Mouse (Mus musculus) urinary bladder, postnatal 0 days (tissue): Measurements from ENCODE around the gene Tsen34. TPM values are rescaled to one million over a fixed set of nuclear protein-coding genes. Genes with fewer than 3 reads are reported as not detected.

Experiments used
- microRNA-seq: library from miRNA; unstranded; fragments of <30 nt; microRNA quantifications from one replicate; pipeline ENCODE4, GENCODE M21; 2016
- polyA plus RNA-seq: library from polyadenylated mRNA; unstranded; fragments of >200 nt; fragmentation: Nextera tagmentation; extraction: Ambion mirVana; gene quantifications from 2 replicates; pipeline ENCODE4 v1.2.1, GENCODE M21; 2015

Gene Tsen34
- polyA plus RNA-seq = 159 and 166 TPM in 2 replicates

DNA sequence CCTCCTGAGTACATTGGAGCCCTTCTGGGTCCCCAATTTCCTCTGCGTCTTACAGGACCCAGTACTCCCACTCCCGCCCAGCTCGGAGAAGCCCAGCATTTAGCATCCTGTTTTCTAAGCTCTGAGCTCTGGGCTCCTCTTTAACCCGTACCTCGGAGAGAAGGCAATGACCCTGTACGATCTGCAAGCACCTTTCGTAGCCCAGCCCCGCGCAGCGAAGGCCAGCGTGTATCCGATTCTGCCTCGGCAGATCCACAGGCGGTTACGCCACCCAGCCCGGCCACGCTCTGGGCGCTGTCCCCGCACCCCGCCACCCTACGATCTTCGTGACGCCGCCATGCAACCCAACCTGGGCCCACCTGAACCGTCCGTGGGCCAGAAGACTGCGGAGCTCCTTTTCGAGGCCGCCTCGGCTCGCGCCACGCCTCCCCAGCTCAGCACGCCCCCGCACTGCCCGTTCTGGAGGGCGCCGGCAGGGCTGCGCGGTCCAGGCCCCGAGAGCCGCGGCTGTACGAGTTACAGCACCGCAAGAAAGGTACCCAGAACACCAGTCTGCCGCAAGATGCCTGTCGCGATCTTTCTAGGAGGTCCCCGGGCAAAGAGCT is at the start of gene Tsen34:
TSS of gene Tsen34 (plus strand) at position 482 of the 605 bp plus-strand sequence.

DNA sequence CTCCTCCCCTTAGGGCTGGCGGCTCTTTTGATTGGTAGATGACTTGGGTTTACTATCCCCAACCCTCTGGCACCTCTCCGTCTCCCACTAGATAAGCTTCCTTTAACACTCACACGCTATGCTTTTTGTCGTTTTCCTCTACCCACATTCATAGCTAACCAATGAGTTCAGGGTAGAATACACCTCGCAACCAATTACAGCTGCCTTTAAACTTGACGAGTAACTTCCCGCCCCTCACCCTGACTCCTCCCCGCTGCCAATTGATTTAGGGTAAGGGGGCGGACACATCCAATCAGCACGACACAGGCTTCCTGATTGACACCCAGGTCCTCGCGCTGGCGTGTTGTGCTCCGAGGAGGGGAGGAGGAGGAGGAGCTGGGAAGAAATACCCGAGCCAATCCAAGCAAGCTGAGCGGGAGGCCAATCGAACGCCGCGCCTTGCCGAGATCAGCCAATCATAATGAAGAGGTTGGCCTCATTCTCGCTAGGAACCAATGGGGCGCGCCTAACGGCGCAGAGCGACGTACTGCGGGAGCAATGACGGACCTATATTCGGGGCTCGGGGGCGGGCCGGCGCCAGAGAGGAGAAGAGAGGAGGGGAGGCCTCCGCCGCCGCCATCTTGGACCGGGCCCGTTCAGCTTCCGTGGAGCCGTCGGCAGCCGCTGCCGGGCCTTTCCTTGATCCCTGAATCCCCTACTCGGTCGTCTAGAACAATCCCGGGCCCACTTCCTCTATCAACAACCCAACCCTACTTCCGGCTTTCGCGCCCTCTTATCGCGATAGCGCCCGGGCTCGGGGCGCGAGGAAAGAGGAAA is 47.8 kb upstream of the Tsen34 start, which contains the start of gene Cnot3:
TSS of gene Cnot3 (plus strand) at position 597 of the 816 bp plus-strand sequence.

DNA sequence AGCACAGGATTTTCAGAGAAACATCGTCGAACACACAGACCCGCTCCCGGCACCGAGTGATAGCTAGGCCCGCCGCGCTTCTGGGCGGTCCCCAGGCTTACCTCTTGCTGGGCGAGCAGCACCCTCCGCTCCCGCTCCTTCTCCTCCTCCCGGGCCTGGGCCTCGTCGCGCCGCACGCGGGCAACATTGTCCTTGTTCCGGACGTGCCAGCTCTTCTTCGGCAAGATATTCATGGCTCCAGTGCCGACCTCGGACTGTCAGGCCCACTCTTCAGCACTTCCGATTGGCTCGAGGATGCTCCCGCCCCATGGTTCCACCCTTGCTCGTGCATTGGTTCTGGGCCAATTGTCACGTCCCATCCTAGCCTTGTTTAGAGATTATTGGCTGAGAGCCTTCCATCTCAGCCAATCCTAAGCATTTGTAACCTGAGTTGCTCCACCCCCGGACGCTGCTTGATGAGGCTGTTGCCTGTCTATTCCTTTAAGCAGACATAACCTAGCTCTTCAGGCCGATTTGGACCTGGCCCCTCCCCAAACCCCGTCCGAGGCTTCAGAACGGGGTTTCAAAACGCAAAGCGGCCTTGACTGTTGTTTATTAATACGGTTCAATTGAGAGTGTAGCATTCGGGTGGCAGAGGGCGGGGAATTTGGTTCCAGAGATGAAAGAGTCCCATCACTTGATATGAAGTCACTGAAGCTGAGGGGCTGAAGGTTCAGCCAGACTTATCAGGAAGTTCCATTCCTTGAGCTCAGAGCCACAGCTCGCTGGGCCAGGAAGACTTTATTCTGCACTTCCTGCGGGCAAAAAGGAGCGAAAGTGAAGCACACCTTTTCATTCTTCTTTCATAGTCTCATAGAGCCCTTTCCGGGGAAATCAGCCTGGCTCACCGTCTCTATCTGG is 27.2 kb upstream of the Tsen34 start, which contains the start of gene Leng1:
TSS of gene Leng1 (minus strand) at position 626 of the 900 bp plus-strand sequence.

DNA sequence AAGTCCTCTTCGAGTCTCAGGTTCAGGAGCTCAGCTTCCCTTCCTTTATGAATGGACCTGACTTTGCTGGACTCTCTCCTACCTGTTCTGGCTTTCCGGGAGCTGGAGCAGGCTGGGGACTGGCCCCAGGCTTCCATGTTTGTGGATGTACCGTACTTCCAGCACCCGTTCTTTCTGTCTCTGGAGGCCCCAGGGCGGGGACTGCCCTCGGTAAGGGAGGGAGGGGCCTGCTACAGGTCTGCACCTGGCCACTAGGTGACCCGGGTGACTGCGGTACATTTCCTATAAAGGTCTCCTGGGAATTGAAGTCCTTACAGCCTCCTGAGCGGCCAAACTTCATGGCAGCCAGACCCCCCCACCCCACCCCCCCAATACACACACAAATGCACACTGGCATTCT is 15.3 kb upstream of the Tsen34 start, which contains the start of gene Tmc4:
TSS of gene Tmc4 (minus strand) at position 212 of the 400 bp plus-strand sequence.

DNA sequence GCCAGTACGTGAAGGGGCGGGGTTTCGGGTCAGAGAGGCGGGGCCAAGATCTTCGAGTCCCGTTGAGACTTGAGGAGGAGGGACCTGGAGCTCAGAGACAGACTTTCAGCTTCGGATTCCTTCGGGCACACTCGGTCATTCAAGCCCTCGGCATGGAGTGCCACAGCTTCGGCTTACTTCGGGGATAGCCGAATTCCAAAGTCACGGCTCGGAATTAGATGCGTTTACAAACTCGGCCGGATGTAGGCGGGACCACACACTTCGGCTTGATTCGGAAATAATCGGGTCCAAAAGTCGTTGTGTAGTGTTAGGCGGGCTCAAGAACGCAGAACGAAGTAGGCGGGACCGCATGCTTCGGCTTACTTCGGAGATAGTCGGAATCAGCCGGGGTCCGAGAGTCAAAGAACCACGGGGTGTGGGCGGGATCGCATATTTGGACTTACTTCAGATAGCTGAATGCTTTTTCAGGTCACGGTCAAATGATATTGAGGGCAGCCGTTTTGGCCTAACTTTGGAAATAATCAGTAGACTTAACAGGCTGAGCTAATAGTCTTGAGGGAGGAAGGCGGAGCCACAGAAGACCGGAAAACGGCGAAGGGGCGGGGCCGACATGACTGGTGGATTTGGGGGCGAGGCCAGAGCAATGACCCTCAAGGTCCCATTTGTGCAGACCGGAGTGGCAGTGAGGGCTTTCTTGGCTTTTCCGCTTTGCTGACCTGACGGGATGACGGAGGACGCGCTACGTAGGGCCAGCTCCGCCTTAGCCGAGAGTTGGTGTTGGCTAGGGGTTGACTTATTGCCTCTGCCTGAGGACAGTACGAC is 535 bp downstream of the Tsen34 start, which contains the start of gene Mboat7:
TSS of gene Mboat7 (minus strand) at position 537 of the 822 bp plus-strand sequence.

DNA sequence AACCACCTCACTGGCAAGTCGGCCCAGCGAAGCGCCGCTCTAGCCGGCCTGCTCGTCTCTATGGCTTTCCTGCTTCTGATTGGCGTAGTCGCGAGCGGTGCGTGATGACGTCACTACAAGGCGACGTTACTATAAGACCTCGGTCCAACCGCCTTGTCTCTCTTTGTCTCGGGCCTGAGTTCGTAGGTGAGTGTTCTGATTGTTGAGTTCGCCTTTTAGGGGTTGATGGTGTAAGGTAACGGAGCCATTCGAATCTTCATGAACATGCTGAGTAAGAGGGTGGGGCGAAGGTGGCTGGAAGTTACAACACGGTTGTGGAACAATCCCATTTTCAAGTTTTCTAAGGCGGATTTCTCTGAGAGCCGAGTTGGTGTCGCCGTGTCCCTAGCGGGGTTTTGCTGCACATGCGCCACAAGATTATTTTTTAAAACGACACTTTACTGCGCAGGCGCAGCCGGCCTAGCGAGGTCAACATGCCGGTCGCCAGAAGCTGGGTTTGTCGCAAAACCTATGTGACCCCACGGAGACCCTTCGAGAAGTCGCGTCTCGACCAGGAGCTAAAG is 11.3 kb downstream of the Tsen34 start, which contains the start of gene Rps9:
TSS of gene Rps9 (plus strand) at position 115 of the 563 bp plus-strand sequence.

DNA sequence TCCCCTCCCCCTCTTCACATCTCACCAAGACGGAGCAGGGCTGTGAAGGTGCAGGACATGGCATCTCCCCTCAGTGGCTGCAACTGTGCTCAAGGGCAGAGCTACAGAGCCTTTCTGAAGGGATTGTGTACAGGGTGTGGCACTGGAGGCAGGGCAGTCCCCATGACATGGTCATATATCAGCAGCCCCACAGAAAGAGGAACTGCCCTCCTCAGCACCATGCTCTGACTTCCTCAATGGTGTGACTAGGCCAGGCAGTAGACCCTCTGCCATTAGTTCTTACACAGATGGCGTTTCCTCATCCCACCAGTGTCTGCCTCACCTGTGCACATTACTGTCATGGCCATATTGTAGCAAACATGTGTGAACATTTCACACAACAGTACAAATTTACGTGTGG is 27.6 kb downstream of the Tsen34 start, which contains the start of gene Pirb:
TSS of gene Pirb (minus strand) at position 124 of the 400 bp plus-strand sequence.

Small RNA genes lying within 50 kb of the gene (microRNA-seq; reads per million reads assigned to microRNA genes)
- 3.4 reads per million, percentile 3 among the genes with 10 or more reads in this experiment for gene Mir3572

Other genes with a start within 250 kb of the Tsen34 start
- 0.13 and 0.40 TPM in 2 replicates for gene Tarm1, start 190.2 kb upstream of the Tsen34 start, polyA plus RNA-seq
- not detected in 2 replicates for gene Oscar, start 76.7 kb upstream of the Tsen34 start, polyA plus RNA-seq
- 504 and 592 TPM in 2 replicates for gene Ndufa3, start 75.5 kb upstream of the Tsen34 start, polyA plus RNA-seq
- gene Tfpt, start 62.9 kb upstream of the Tsen34 start, polyA plus RNA-seq = 11.3 and 12.6 TPM in 2 replicates
- gene Prpf31, start 62.9 kb upstream of the Tsen34 start, polyA plus RNA-seq = 43.3 and 43.9 TPM in 2 replicates
- gene Cnot3, start 47.6 kb upstream of the Tsen34 start, polyA plus RNA-seq = 22.0 and 22.5 TPM in 2 replicates
- gene Leng1, start 27.0 kb upstream of the Tsen34 start, polyA plus RNA-seq = 14.5 and 16.8 TPM in 2 replicates
- 43.7 and 43.8 TPM in 2 replicates for gene Tmc4, start 15.3 kb upstream of the Tsen34 start, polyA plus RNA-seq
- gene Mboat7, start 660 bp downstream of the Tsen34 start, polyA plus RNA-seq = 32.8 and 37.9 TPM in 2 replicates
- gene Rps9, start 11.1 kb downstream of the Tsen34 start, polyA plus RNA-seq = 952 and 1,003 TPM in 2 replicates
- gene Pirb, start 27.5 kb downstream of the Tsen34 start, polyA plus RNA-seq = 2.0 and 4.9 TPM in 2 replicates
- gene Gm15448, start 132.8 kb downstream of the Tsen34 start, polyA plus RNA-seq = not detected in 2 replicates
- 0.53 and 0.67 TPM in 2 replicates for gene Pira2, start 152.2 kb downstream of the Tsen34 start, polyA plus RNA-seq
- gene Gm14548, start 205.3 kb downstream of the Tsen34 start, polyA plus RNA-seq = 0.30 and 0.34 TPM in 2 replicates
- gene Lilra6, start 222.6 kb downstream of the Tsen34 start, polyA plus RNA-seq = 0.08 and 0.17 TPM in 2 replicates